Mouse (Mus musculus) spleen, adult 2 months (tissue): Measurements from ENCODE around the gene Bmp10.
"Not testable (repeated sequence)": the region's sequence is repeated elsewhere in the genome, so short reads cannot be mapped to it uniquely, and the experiment has no call there.

Experiments
- CTCF ChIP-seq: fragments of 200-500 bp; IDR thresholded peaks from 2 replicates; pipeline ENCODE4 v1.5.1; 2011; ENCODE audit warnings: mild to moderate bottlenecking, inconsistent platforms; ENCODE audit not compliant: insufficient read depth, insufficient read length, insufficient replicate concordance; ENCODE audit errors: extremely low read depth
- POLR2A ChIP-seq: fragments of 200-500 bp; IDR thresholded peaks from 2 replicates; pipeline ENCODE4 v1.6.1; 2011; ENCODE audit warnings: low read depth, low read length, inconsistent platforms

GRCm38 (mm10) chr6:87470098-87470497, 41.3 kb downstream of the Bmp10 start:
- not testable (repeated sequence) for TF ChIP-seq POLR2A, CTCF
